Comparison of ENCODE assay signal across 23 mouse cellular contexts in genomic region chr19:4164721-4165120, GRCm38 (mm10). TPM values are rescaled to one million over a fixed set of nuclear protein-coding genes. Genes with fewer than 3 reads are reported as not detected.
DNase-seq lines count a peak whose midpoint lies in the region; ATAC-seq lines count a peak whose summit lies in the region.
"Had no signal": no experiment of that assay in that cellular context is flagged by ENCODE, and none has a peak within 500 bp of the region (broad histone marks: within the 10 kb centered on the region; RNA-seq: fewer than 3 reads in every experiment).

No protein-coding gene starts in this region.

- no peak overlapping the region for H3K4me2 ChIP-seq in kidney, embryonic 14.5 days (replicated peaks; ENCODE audit: low read depth, low read length)
- H3K4me2 ChIP-seq: heart, embryonic 15.5 days; hindbrain, embryonic 12.5 days; limb, embryonic 13.5 days; midbrain, embryonic 15.5 days had no signal

- no peak overlapping the region for H3K4me3 ChIP-seq in kidney, embryonic 14.5 days (ENCODE audit: low read length)
- no peak overlapping the region for H3K4me3 ChIP-seq in limb, embryonic 10.5 days
- H3K4me3 ChIP-seq: heart, embryonic 15.5 days; hindbrain, embryonic 12.5 days; limb, embryonic 13.5 days; midbrain, embryonic 15.5 days had no signal

- no peaks in the 10 kb centered on the region for H3K9me3 ChIP-seq in kidney, embryonic 14.5 days (ENCODE audit: control insufficient read depth, low read length)
- no peaks in the 10 kb centered on the region for H3K9me3 ChIP-seq in limb, embryonic 10.5 days (replicated peaks)
- H3K9me3 ChIP-seq: heart, embryonic 15.5 days; hindbrain, embryonic 12.5 days; limb, embryonic 13.5 days; midbrain, embryonic 15.5 days had no signal

- peaks cover 13% of the 10 kb centered on the region for H3K4me1 ChIP-seq in kidney, embryonic 14.5 days (ENCODE audit: control insufficient read depth, insufficient read depth, low read length)
- peaks cover 27% of the 10 kb centered on the region for H3K4me1 ChIP-seq in limb, embryonic 10.5 days

- DNase-seq in cerebellum, adult 11-12 months = peak; percentile 50
- DNase-seq in cerebellum, postnatal 4 days (ENCODE audit: low spot score in 2 of 2) = no peak
- no peak for DNase-seq in kidney, adult 11 months
- peak; percentile 34 for DNase-seq in A20 (ENCODE audit: low read depth, low spot score)
- DNase-seq in limb, embryonic 10.5 days (ENCODE audit: low spot score) = no peak
- DNase-seq in right cerebral cortex, postnatal 36 days (ENCODE audit: low spot score in 2 of 2) = no peak
- DNase-seq: cerebellum, adult 8-10 months; embryo, embryonic 11 days; heart, adult 18-20 months; kidney, postnatal 14 days; layer of hippocampus, adult 9-11 months; thymus, postnatal 14 days had no signal

- 83% methylated on average over 2 of the region's 2 CpGs for WGBS in kidney, embryonic 14.5 days
- WGBS in limb, embryonic 10.5 days = 81% methylated on average over 2 of the region's 2 CpGs

- no peaks in the 10 kb centered on the region for H3K27me3 ChIP-seq in kidney, embryonic 14.5 days (ENCODE audit: control insufficient read depth, insufficient read depth, low read length)
- H3K27me3 ChIP-seq in limb, embryonic 10.5 days (ENCODE audit: low read depth, poor library complexity, severe bottlenecking) = no peaks in the 10 kb centered on the region
- H3K27me3 ChIP-seq: heart, embryonic 15.5 days; hindbrain, embryonic 12.5 days; limb, embryonic 13.5 days; midbrain, embryonic 15.5 days had no signal

- H3K27ac ChIP-seq in kidney, embryonic 14.5 days (ENCODE audit: low read depth, low read length) = no peak overlapping the region
- H3K27ac ChIP-seq in limb, embryonic 10.5 days = peak overlapping the region; percentile 56; the same call in 1 of the 2 replicates
- H3K27ac ChIP-seq: heart, embryonic 15.5 days; hindbrain, embryonic 12.5 days; limb, embryonic 13.5 days; midbrain, embryonic 15.5 days had no signal

- no peak for ATAC-seq in kidney, embryonic 14.5 days (ENCODE audit: low FRiP score, low TSS enrichment)
- no peak for ATAC-seq in erythroid progenitor cell, adult 5-6 weeks (replicated peaks; ENCODE audit: low FRiP score, poor library complexity, severe bottlenecking)
- ATAC-seq: forebrain, embryonic 16.5 days; intestine, embryonic 16.5 days; midbrain, embryonic 15.5 days had no signal

- H3K36me3 ChIP-seq in kidney, embryonic 14.5 days (ENCODE audit: control insufficient read depth, insufficient read depth, low read length) = peaks cover 18% of the 10 kb centered on the region; the same call in 1 of the 2 replicates
- H3K36me3 ChIP-seq in limb, embryonic 10.5 days = peaks cover 19% of the 10 kb centered on the region

- H3K9ac ChIP-seq in kidney, embryonic 14.5 days (ENCODE audit: low read depth, low read length) = 0 out of 2 replicates have a peak overlapping the region, but pooled peaks have one; percentile 7
- H3K9ac ChIP-seq: heart, embryonic 15.5 days; midbrain, embryonic 15.5 days had no signal

RNA-seq across cellular contexts. Expression of gene Rps6kb2, which starts 1.6 kb away (rescaled TPM):
- 33.4 and 42.0 TPM in 2 replicates for polyA plus RNA-seq in kidney, embryonic 14.5 days (2014; fragmentation: Nextera tagmentation; extraction: Ambion mirVana)
- polyA plus RNA-seq in limb, embryonic 10.5 days (2016; fragmentation: Nextera tagmentation; extraction: Ambion mirVana) = 58.3 and 66.0 TPM in 2 replicates
- total RNA-seq in erythroid progenitor cell, adult 5-6 weeks (2015; ENCODE audit: low replicate concordance) = 39.8 and 52.3 TPM in 2 replicates
- 21.4 and 34.8 TPM in 2 replicates for total RNA-seq in erythroid progenitor cell, adult 5-6 weeks (2017; ENCODE audit: low replicate concordance)

RNA-seq across cellular contexts. Expression of gene Carns1, which starts 10.6 kb away (rescaled TPM):
- polyA plus RNA-seq in kidney, embryonic 14.5 days (2014; fragmentation: Nextera tagmentation; extraction: Ambion mirVana) = 1.7 and 1.9 TPM in 2 replicates
- 3.2 and 3.3 TPM in 2 replicates for polyA plus RNA-seq in limb, embryonic 10.5 days (2016; fragmentation: Nextera tagmentation; extraction: Ambion mirVana)
- total RNA-seq in erythroid progenitor cell, adult 5-6 weeks (2015; ENCODE audit: low replicate concordance) = 0.72 and 2.5 TPM in 2 replicates
- 0.13 and 1.5 TPM in 2 replicates for total RNA-seq in erythroid progenitor cell, adult 5-6 weeks (2017; ENCODE audit: low replicate concordance)

RNA-seq across cellular contexts. Expression of gene Ptprcap, which starts 11.3 kb away (rescaled TPM):
- polyA plus RNA-seq in kidney, embryonic 14.5 days (2014; fragmentation: Nextera tagmentation; extraction: Ambion mirVana) = 0.57 and 0.80 TPM in 2 replicates
- 0.93 and 1.4 TPM in 2 replicates for polyA plus RNA-seq in limb, embryonic 10.5 days (2016; fragmentation: Nextera tagmentation; extraction: Ambion mirVana)
- 66.3 and 73.4 TPM in 2 replicates for total RNA-seq in erythroid progenitor cell, adult 5-6 weeks (2015; ENCODE audit: low replicate concordance)
- total RNA-seq in erythroid progenitor cell, adult 5-6 weeks (2017; ENCODE audit: low replicate concordance) = 14.4 and 38.8 TPM in 2 replicates
- total RNA-seq: gastrocnemius, adult 18-20 months had no signal
- polyA plus RNA-seq: forebrain, embryonic 16.5 days had no signal

RNA-seq across cellular contexts. Expression of gene Coro1b, which starts 16.3 kb away (rescaled TPM):
- polyA plus RNA-seq in kidney, embryonic 14.5 days (2014; fragmentation: Nextera tagmentation; extraction: Ambion mirVana) = 132 and 156 TPM in 2 replicates
- polyA plus RNA-seq in limb, embryonic 10.5 days (2016; fragmentation: Nextera tagmentation; extraction: Ambion mirVana) = 129 and 148 TPM in 2 replicates
- 68.3 and 83.3 TPM in 2 replicates for total RNA-seq in erythroid progenitor cell, adult 5-6 weeks (2015; ENCODE audit: low replicate concordance)
- total RNA-seq in erythroid progenitor cell, adult 5-6 weeks (2017; ENCODE audit: low replicate concordance) = 8.5 and 48.9 TPM in 2 replicates

RNA-seq across cellular contexts. Expression of gene Cabp4, which starts 20.9 kb away (rescaled TPM):
- 0.06 and 0.09 TPM in 2 replicates for polyA plus RNA-seq in kidney, embryonic 14.5 days (2014; fragmentation: Nextera tagmentation; extraction: Ambion mirVana)
- polyA plus RNA-seq in limb, embryonic 10.5 days (2016; fragmentation: Nextera tagmentation; extraction: Ambion mirVana) = 0.15 TPM in 1 of 2 replicates, not detected in the other
- not detected in 2 replicates for total RNA-seq in erythroid progenitor cell, adult 5-6 weeks (2015; ENCODE audit: low replicate concordance)
- not detected in 2 replicates for total RNA-seq in erythroid progenitor cell, adult 5-6 weeks (2017; ENCODE audit: low replicate concordance)
- total RNA-seq: gastrocnemius, adult 18-20 months; megakaryocyte progenitor cell, adult 5-6 weeks had no signal
- polyA plus RNA-seq: heart, embryonic 15.5 days; lung, embryonic 16.5 days had no signal

Comparison
In these comparisons a context has a peak if more than half of its experiments do, and no peak if none do; other contexts are left out.
1. DNase-seq: peak in cerebellum, adult 11-12 months (single experiment) and A20 (single experiment); none in cerebellum, postnatal 4 days (0 of 2), kidney, adult 11 months (single experiment), limb, embryonic 10.5 days (single experiment) and right cerebral cortex, postnatal 36 days (0 of 2).